Mouse (Mus musculus) thymus, adult 2 months (tissue): ENCODE measurements around the gene Lama5. TPM values are rescaled to one million over a fixed set of nuclear protein-coding genes. Genes with fewer than 3 reads are reported as not detected.

Experiments
- DNase-seq: peaks from one replicate; pipeline ENCODE4 v3.0.0; 2021
- H3K27ac ChIP-seq: fragments of 200-500 bp; 2 replicates; pipeline ENCODE4 v1.5.1; 2012; ENCODE audit warnings: low read length, control low read depth; ENCODE audit not compliant: control insufficient read depth, insufficient read depth
- H3K27me3 ChIP-seq: fragments of 200-500 bp; 2 replicates; pipeline ENCODE4 v1.6.1; 2012; ENCODE audit warnings: mild to moderate bottlenecking, low read length, moderate library complexity, mixed read lengths; ENCODE audit not compliant: control insufficient read depth, insufficient read depth
- H3K36me3 ChIP-seq: fragments of 200-500 bp; 2 replicates; pipeline ENCODE4 v1.6.1; 2012; ENCODE audit warnings: mild to moderate bottlenecking, low read length, moderate library complexity; ENCODE audit not compliant: control insufficient read depth, insufficient read depth
- H3K4me1 ChIP-seq: fragments of 200-500 bp; replicated peaks from 2 replicates; pipeline ENCODE4 v1.6.1; 2012; ENCODE audit warnings: low read length; ENCODE audit not compliant: control insufficient read depth, insufficient read depth
- H3K4me3 ChIP-seq: fragments of 200-500 bp; 2 replicates; pipeline ENCODE4 v1.5.1; 2012; ENCODE audit warnings: mild to moderate bottlenecking, low read length, control low read depth, moderate library complexity; ENCODE audit not compliant: control insufficient read depth, insufficient read depth
- CTCF ChIP-seq: fragments of 200-500 bp; IDR thresholded peaks from 2 replicates; pipeline ENCODE4 v1.5.1; 2012; ENCODE audit warnings: mild to moderate bottlenecking, control low read depth, low read length, moderate library complexity, borderline replicate concordance; ENCODE audit not compliant: control insufficient read depth, poor library complexity, insufficient read depth; ENCODE audit errors: extremely low read depth
- POLR2A ChIP-seq: fragments of 200-500 bp; IDR thresholded peaks from 2 replicates; pipeline ENCODE4 v1.6.1; 2012; ENCODE audit warnings: mild to moderate bottlenecking, low read length, control low read depth, moderate library complexity; ENCODE audit not compliant: control insufficient read depth, poor library complexity, insufficient read depth; ENCODE audit errors: extremely low read depth
- WGBS: fragments of 180-500 bp; shearing (Covaris S2); methylation state at CpG from one replicate; pipeline ENCODE4 v1.1.7; 2018; 5-methylcytosine and 5-hydroxymethylcytosine counted together
- polyA plus RNA-seq: library from polyadenylated mRNA; depleted of rRNA; stranded (reverse); fragments of >200 nt; gene quantifications from 2 replicates; pipeline ENCODE4 v1.2.3, GENCODE M21; 2012

Gene Lama5
- polyA plus RNA-seq, 1 experiment: 13.1 TPM

DNA sequence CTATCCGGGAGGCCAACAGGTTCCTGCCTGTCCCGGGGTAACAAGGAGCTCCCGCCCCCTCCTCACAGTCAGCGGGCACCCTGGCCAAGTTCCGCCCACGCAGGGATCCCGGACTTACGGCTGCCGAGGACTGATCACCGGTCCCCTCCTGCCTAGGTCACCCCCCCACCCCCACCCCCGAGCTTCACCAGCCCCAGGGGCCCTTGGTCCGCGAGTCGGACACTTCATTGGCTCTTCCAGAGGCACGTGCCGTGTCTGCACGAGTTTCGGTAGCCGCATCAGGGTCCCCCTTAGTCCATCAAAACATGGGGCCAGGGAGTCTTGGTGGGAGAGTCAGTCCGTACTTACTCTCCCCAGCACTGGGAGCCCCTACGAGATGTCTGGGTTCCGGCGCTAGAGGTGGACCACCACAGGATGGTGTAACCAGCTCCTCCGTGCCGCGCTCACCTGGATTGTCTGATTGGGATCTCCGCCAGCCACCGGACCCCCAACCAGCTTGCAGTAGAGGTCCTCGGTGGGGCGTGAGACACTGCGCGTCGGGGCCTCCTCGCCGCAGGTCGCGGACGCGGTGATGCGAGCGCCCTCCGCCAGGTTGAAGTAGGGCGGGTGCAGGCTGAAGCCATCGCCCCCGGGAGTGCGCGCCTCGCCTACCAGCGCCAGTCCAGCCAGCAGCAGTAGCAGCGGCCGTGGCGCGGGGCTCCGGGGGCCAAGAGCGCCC is 456 bp downstream of the Lama5 start:
- Histone ChIP-seq H3K36me3 (no peaks in the 10 kb centered on the region), H3K4me1 (no peaks in the 10 kb centered on the region; the same call in 1 of the 2 replicates), H3K4me3 (peak overlapping the region; percentile 27), H3K27me3 (peaks cover 4% of the 10 kb centered on the region; the same call in 1 of the 2 replicates), H3K27ac (no peak overlapping the region)
- TF ChIP-seq POLR2A (no peak), CTCF (no peak)
- DNase-seq: no peak
- WGBS: 1% methylated on average over 55 of the region's 55 CpGs

DNA sequence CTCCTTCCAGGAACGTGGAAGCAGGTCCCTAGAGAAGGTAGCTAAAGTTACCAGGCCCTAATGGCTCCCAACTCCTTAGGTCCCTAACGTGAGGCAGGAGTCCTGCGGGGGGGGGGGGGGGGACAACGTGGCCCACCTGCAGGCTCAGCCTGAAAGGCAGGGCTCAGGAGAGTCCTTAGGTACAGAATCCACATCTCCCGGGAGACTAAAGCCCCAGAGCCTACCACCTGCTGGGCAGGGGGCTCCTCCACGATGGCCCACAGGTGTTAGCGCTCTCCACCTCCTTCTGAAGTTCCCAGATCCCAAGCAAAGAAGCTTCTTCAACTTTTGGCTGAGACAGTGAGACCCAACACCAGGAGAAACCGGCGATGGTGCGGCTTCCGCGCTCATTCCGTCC is 1.0 kb downstream of the Lama5 start:
- no peak overlapping the region for H3K27ac ChIP-seq
- no peak overlapping the region for H3K4me3 ChIP-seq

DNA sequence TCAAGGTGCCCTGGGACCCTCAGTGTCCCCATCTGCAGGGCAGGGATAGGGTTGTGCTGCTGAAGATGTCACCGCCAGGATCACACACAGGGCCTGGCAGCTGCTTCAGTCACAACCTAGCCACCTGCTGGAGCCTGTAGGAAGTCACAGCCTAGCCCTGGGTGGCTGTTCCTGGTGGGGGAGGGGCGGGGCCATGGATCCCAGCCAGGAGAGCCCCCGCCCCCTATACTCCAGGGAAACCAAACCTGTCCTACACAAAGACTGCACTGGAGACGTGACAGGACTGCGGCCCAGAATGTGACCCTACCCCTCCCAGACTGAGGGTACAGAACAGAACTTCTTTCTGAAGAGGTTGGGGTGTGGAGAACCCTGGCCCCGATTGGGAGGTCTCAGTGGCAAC is 3.4 kb downstream of the Lama5 start:
- no peak for TF ChIP-seq CTCF
- no peak for TF ChIP-seq POLR2A
- peaks cover 4% of the 10 kb centered on the region; the same call in 1 of the 2 replicates for H3K27me3 ChIP-seq
- no peaks in the 10 kb centered on the region for H3K36me3 ChIP-seq
- H3K4me1 ChIP-seq: no peaks in the 10 kb centered on the region; the same call in 1 of the 2 replicates
- H3K4me3 ChIP-seq: no peak overlapping the region
- DNase-seq: no peak
- no peak overlapping the region for H3K27ac ChIP-seq
- 58% methylated on average over 6 of the region's 6 CpGs for WGBS

More for the DNA sequence above, 1.0 kb downstream of the Lama5 start:
- peaks cover 4% of the 10 kb centered on the region; the same call in 1 of the 2 replicates for H3K27me3 ChIP-seq
- 22% methylated on average over 13 of the region's 13 CpGs for WGBS
- no peak for TF ChIP-seq CTCF
- TF ChIP-seq POLR2A: no peak
- no peak for DNase-seq
- no peaks in the 10 kb centered on the region for H3K36me3 ChIP-seq
- no peaks in the 10 kb centered on the region; the same call in 1 of the 2 replicates for H3K4me1 ChIP-seq

GRCm38 (mm10) chr2:180221051-180221450 is 4.6 kb downstream of the Lama5 start:
- no peaks in the 10 kb centered on the region for H3K36me3 ChIP-seq
- H3K4me1 ChIP-seq: no peaks in the 10 kb centered on the region; the same call in 1 of the 2 replicates
- H3K4me3 ChIP-seq: no peak overlapping the region
- H3K27ac ChIP-seq: no peak overlapping the region
- TF ChIP-seq CTCF (no peak), POLR2A (no peak)
- WGBS: 96% methylated on average over 9 of the region's 9 CpGs
- H3K27me3 ChIP-seq: peaks cover 4% of the 10 kb centered on the region; the same call in 1 of the 2 replicates
- no peak for DNase-seq

- Histone ChIP-seq H3K4me1 (no peaks in the 10 kb centered on the region; the same call in 1 of the 2 replicates), H3K27ac (no peak overlapping the region)
Observed at GRCm38 (mm10) chr2:180220165-180220564, 5.5 kb downstream of the Lama5 start.

DNA sequence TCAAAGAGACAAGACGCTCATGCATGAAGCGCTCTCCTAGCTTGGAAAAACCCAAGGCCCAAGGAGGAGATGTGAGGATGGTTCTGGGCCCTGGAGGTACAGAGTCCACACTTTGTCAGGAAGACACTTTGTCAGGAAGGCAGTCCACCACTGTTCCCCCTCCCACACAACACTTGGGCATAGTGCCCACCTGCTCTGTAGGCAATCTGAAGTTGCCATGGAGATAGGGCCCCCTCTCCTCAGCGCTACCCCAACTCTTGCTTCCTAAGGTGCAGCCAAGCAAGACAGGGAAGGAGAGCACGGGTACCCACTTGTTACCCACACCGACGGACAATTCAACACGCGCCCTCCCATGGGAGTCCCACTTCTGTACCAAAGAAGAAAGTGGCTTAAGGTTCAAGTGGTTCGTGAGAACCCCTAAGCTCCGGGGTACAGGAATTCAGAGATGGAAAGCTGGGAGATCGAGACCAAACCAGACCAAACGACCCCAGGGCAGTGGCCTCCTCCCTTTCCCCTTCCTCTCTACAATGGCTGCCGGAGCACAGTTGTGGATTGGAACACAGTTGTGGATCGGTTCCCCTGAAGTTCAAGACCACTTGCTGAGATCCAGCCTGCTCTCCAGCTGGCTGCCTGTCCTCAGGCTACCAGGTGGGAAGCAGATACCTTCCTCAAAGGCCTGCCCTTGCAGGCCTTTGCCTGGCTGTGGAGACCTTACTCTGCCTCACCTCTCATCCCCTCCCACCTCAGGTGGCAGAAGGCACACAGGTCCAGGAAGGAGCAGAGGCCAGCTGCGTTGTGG is 6.3 kb downstream of the Lama5 start:
- no peak overlapping the region for H3K27ac ChIP-seq
- no peaks in the 10 kb centered on the region; the same call in 1 of the 2 replicates for H3K27me3 ChIP-seq
- no peak overlapping the region for H3K4me3 ChIP-seq
- 89% methylated on average over 15 of the region's 15 CpGs for WGBS
- TF ChIP-seq CTCF (no peak), POLR2A (no peak)
- no peak for DNase-seq
- no peaks in the 10 kb centered on the region for H3K4me1 ChIP-seq
- no peaks in the 10 kb centered on the region for H3K36me3 ChIP-seq

More at GRCm38 (mm10) chr2:180220165-180220564, 5.5 kb downstream of the Lama5 start:
- no peaks in the 10 kb centered on the region for H3K36me3 ChIP-seq
- no peaks in the 10 kb centered on the region; the same call in 1 of the 2 replicates for H3K27me3 ChIP-seq
- no peak for DNase-seq
- WGBS: 89% methylated on average over 9 of the region's 9 CpGs
- no peak overlapping the region for H3K4me3 ChIP-seq
- TF ChIP-seq POLR2A (no peak), CTCF (no peak)
